Mouse (Mus musculus) embryo, embryonic 10.5 days (tissue): ENCODE measurements around the gene Itga11.
"Not testable (repeated sequence)": the region's sequence is repeated elsewhere in the genome, so short reads cannot be mapped to it uniquely, and the experiment has no call there.

Experiments
- DNase-seq: peaks from one replicate; pipeline ENCODE4 v3.0.0-alpha.2; 2015; ENCODE audit warnings: low spot score

Itga11 gene

GRCm38 (mm10) chr9:62677641-62678549, at the start of gene Itga11:
TSS of gene Itga11 (plus strand) at chr9:62677826.
- peak; percentile 70 for DNase-seq

- DNase-seq, result no peak
Observed at GRCm38 (mm10) chr9:62630631-62631240, 46.9 kb upstream of the Itga11 start.

GRCm38 (mm10) chr9:62632392-62632791, 45.2 kb upstream of the Itga11 start:
- DNase-seq, result no peak

- no peak for DNase-seq
Observed at GRCm38 (mm10) chr9:62638045-62638444, 39.6 kb upstream of the Itga11 start.

GRCm38 (mm10) chr9:62639686-62640085, 37.9 kb upstream of the Itga11 start:
- peak; percentile 17 for DNase-seq

GRCm38 (mm10) chr9:62640188-62640587, 37.4 kb upstream of the Itga11 start:
- DNase-seq, result no peak

- DNase-seq, result no peak
Observed at GRCm38 (mm10) chr9:62645716-62646400, 31.8 kb upstream of the Itga11 start.

- DNase-seq, result no peak
Observed at GRCm38 (mm10) chr9:62646721-62647183, 30.9 kb upstream of the Itga11 start.

GRCm38 (mm10) chr9:62649444-62649843, 28.2 kb upstream of the Itga11 start:
- no peak for DNase-seq

GRCm38 (mm10) chr9:62650764-62651163, 26.9 kb upstream of the Itga11 start:
- no peak for DNase-seq

GRCm38 (mm10) chr9:62654336-62654735, 23.3 kb upstream of the Itga11 start:
- peak; percentile 18 for DNase-seq

GRCm38 (mm10) chr9:62658016-62658415, 19.6 kb upstream of the Itga11 start:
- no peak for DNase-seq

GRCm38 (mm10) chr9:62659026-62659425, 18.6 kb upstream of the Itga11 start:
- DNase-seq, result no peak

- not testable (repeated sequence) for DNase-seq
Observed at GRCm38 (mm10) chr9:62660971-62661370, 16.7 kb upstream of the Itga11 start.

- peak; percentile 34 for DNase-seq
Observed at GRCm38 (mm10) chr9:62663443-62663842, 14.2 kb upstream of the Itga11 start.

- peak; percentile 46 for DNase-seq
Observed at GRCm38 (mm10) chr9:62664115-62664725, 13.4 kb upstream of the Itga11 start.

- DNase-seq, result no peak
Observed at GRCm38 (mm10) chr9:62665892-62666291, 11.7 kb upstream of the Itga11 start.

- no peak for DNase-seq
Observed at GRCm38 (mm10) chr9:62668503-62668902, 9.1 kb upstream of the Itga11 start.

GRCm38 (mm10) chr9:62673241-62673640, 4.4 kb upstream of the Itga11 start:
- DNase-seq, result no peak

- no peak for DNase-seq
Observed at GRCm38 (mm10) chr9:62675172-62675571, 2.5 kb upstream of the Itga11 start.

GRCm38 (mm10) chr9:62678550-62679155, 1.0 kb downstream of the Itga11 start:
- peak; percentile 41 for DNase-seq

GRCm38 (mm10) chr9:62679398-62679797, 1.8 kb downstream of the Itga11 start:
- no peak for DNase-seq
